Comparison of ENCODE assay signal across 17 mouse cellular contexts in the genomic region with DNA sequence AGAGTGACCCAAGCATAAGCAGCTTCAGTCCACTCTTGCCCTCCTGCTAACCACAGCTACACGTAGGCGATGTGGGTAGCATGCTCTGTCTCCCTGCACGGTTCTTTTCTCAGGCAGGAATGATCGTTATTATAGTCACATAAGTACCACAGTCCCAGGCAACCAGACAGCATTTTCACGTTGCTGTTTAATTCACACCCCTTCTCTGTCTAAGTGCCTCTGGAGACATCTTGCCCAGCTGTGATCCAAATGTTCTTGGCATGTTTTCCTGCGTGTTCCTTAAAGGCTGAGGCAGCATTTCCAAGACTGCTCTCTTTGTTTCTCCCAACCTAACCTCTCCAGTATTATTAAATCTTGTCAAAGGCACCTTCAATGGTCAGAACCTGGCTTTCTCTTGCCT.
DNase-seq lines count a peak whose midpoint lies in the region; ATAC-seq and TF ChIP-seq lines count a peak whose summit lies in the region.
"Had no signal": no experiment of that assay in that cellular context is flagged by ENCODE, and none has a peak within 500 bp of the region (broad histone marks: within the 10 kb centered on the region; RNA-seq: fewer than 3 reads in every experiment).

No protein-coding gene starts in this region.

- WGBS in intestine, embryonic 14.5 days = 71% methylated on average over 6 of the region's 6 CpGs
- 67% methylated on average over 6 of the region's 6 CpGs for WGBS in intestine, postnatal 0 days
- 75% methylated on average over 6 of the region's 6 CpGs for WGBS in midbrain, embryonic 14.5 days
- 60% methylated on average over 6 of the region's 6 CpGs for WGBS in midbrain, embryonic 15.5 days
- 47% methylated on average over 6 of the region's 6 CpGs for WGBS in embryonic facial prominence, embryonic 15.5 days
- WGBS in forebrain, embryonic 10.5 days = 89% methylated on average over 6 of the region's 6 CpGs

- DNase-seq in heart, adult 11 months = peak; percentile 86
- no peak for DNase-seq in heart, adult 9 months (ENCODE audit: low spot score in 2 of 2)
- DNase-seq in intestine, embryonic 14.5 days (ENCODE audit: low spot score) = no peak
- peak; percentile 27 for DNase-seq in midbrain, embryonic 14.5 days
- no peak for DNase-seq in forebrain, embryonic 10.5 days (ENCODE audit: extremely low spot score, low spot score)
- DNase-seq: B cell, adult 2 months; cerebellum, adult 8-10 months; forebrain, postnatal 0 days; right cerebral cortex, adult 18-20 months; thymus, postnatal 14 days had no signal

- ATAC-seq in intestine, embryonic 14.5 days (replicated peaks; ENCODE audit: low FRiP score, low TSS enrichment, low read depth) = no peak
- no peak for ATAC-seq in intestine, postnatal 0 days
- no peak for ATAC-seq in midbrain, embryonic 14.5 days (ENCODE audit: low FRiP score, low TSS enrichment)
- no peak for ATAC-seq in midbrain, embryonic 15.5 days (replicated peaks)
- ATAC-seq in embryonic facial prominence, embryonic 15.5 days (ENCODE audit: insufficient number of reproducible peaks, low FRiP score, low TSS enrichment, low read depth) = peak; percentile 57; the same call in 1 of the 2 replicates
- ATAC-seq: forebrain, postnatal 0 days had no signal

- no peak for TF ChIP-seq CTCF in intestine, postnatal 0 days (IDR thresholded peaks at IDR 0.05; ENCODE audit: low read depth)

- H3K9me3 ChIP-seq in intestine, embryonic 14.5 days (ENCODE audit: control insufficient read depth, low read length) = no peaks in the 10 kb centered on the region
- H3K9me3 ChIP-seq in intestine, postnatal 0 days (ENCODE audit: control insufficient read depth) = no peaks in the 10 kb centered on the region
- H3K9me3 ChIP-seq in midbrain, embryonic 14.5 days (ENCODE audit: control insufficient read depth, low read length) = no peaks in the 10 kb centered on the region
- no peaks in the 10 kb centered on the region for H3K9me3 ChIP-seq in midbrain, embryonic 15.5 days
- H3K9me3 ChIP-seq in embryonic facial prominence, embryonic 15.5 days (replicated peaks) = no peaks in the 10 kb centered on the region
- no peaks in the 10 kb centered on the region for H3K9me3 ChIP-seq in forebrain, embryonic 10.5 days
- H3K9me3 ChIP-seq: limb, embryonic 13.5 days; lung, embryonic 15.5 days; neural tube, embryonic 12.5 days had no signal

- 0 out of 2 replicates have a peak overlapping the region, but pooled peaks have one; percentile 47 for H3K27ac ChIP-seq in intestine, embryonic 14.5 days (ENCODE audit: low read depth)
- H3K27ac ChIP-seq in intestine, postnatal 0 days (ENCODE audit: low read depth, low read length) = no peak overlapping the region
- no peak overlapping the region for H3K27ac ChIP-seq in midbrain, embryonic 14.5 days (replicated peaks; ENCODE audit: low read depth, low read length)
- no peak overlapping the region for H3K27ac ChIP-seq in midbrain, embryonic 15.5 days
- H3K27ac ChIP-seq in embryonic facial prominence, embryonic 15.5 days (replicated peaks) = no peak overlapping the region; the same call in 1 of the 2 replicates
- H3K27ac ChIP-seq in forebrain, embryonic 10.5 days = no peak overlapping the region
- H3K27ac ChIP-seq: limb, embryonic 13.5 days; liver, embryonic 14.5 days; lung, embryonic 15.5 days; neural tube, embryonic 12.5 days had no signal

- H3K36me3 ChIP-seq in intestine, embryonic 14.5 days (ENCODE audit: control insufficient read depth, insufficient read depth, low read length) = 0 out of 2 replicates have a peak, but pooled peaks cover 4% of the 10 kb centered on the region
- H3K36me3 ChIP-seq in intestine, postnatal 0 days (ENCODE audit: control insufficient read depth, insufficient read depth) = no peaks in the 10 kb centered on the region
- H3K36me3 ChIP-seq in midbrain, embryonic 14.5 days (ENCODE audit: control insufficient read depth, insufficient read depth, low read length) = no peaks in the 10 kb centered on the region
- H3K36me3 ChIP-seq in midbrain, embryonic 15.5 days (replicated peaks) = no peaks in the 10 kb centered on the region
- no peaks in the 10 kb centered on the region for H3K36me3 ChIP-seq in embryonic facial prominence, embryonic 15.5 days
- H3K36me3 ChIP-seq in forebrain, embryonic 10.5 days (replicated peaks) = peaks cover 22% of the 10 kb centered on the region; the same call in 1 of the 2 replicates
- H3K36me3 ChIP-seq: neural tube, embryonic 12.5 days had no signal

- H3K4me1 ChIP-seq in intestine, embryonic 14.5 days (replicated peaks; ENCODE audit: control insufficient read depth, insufficient read depth, low read length) = no peaks in the 10 kb centered on the region; the same call in 1 of the 2 replicates
- no peaks in the 10 kb centered on the region for H3K4me1 ChIP-seq in intestine, postnatal 0 days (replicated peaks; ENCODE audit: control insufficient read depth, insufficient read depth, low read length)
- H3K4me1 ChIP-seq in midbrain, embryonic 14.5 days (ENCODE audit: control insufficient read depth, insufficient read depth, low read length) = no peaks in the 10 kb centered on the region
- H3K4me1 ChIP-seq in midbrain, embryonic 15.5 days = no peaks in the 10 kb centered on the region
- peaks cover 28% of the 10 kb centered on the region for H3K4me1 ChIP-seq in embryonic facial prominence, embryonic 15.5 days
- peaks cover 17% of the 10 kb centered on the region for H3K4me1 ChIP-seq in forebrain, embryonic 10.5 days
- H3K4me1 ChIP-seq: lung, embryonic 15.5 days; neural tube, embryonic 12.5 days had no signal

- H3K9ac ChIP-seq in intestine, embryonic 14.5 days (ENCODE audit: low read length) = no peak overlapping the region
- no peak overlapping the region for H3K9ac ChIP-seq in intestine, postnatal 0 days (ENCODE audit: low read depth, low read length)
- H3K9ac ChIP-seq in midbrain, embryonic 14.5 days (replicated peaks; ENCODE audit: low read length) = no peak overlapping the region
- no peak overlapping the region for H3K9ac ChIP-seq in midbrain, embryonic 15.5 days
- H3K9ac ChIP-seq in embryonic facial prominence, embryonic 15.5 days = no peak overlapping the region
- H3K9ac ChIP-seq: forebrain, postnatal 0 days; limb, embryonic 13.5 days; liver, embryonic 14.5 days; lung, embryonic 15.5 days; neural tube, embryonic 12.5 days had no signal

- H3K4me3 ChIP-seq in intestine, embryonic 14.5 days (ENCODE audit: low read depth, low read length) = no peak overlapping the region
- no peak overlapping the region for H3K4me3 ChIP-seq in intestine, postnatal 0 days (ENCODE audit: low read depth, low read length)
- no peak overlapping the region for H3K4me3 ChIP-seq in midbrain, embryonic 14.5 days (replicated peaks; ENCODE audit: low read depth, low read length)
- H3K4me3 ChIP-seq in midbrain, embryonic 15.5 days = no peak overlapping the region
- no peak overlapping the region for H3K4me3 ChIP-seq in embryonic facial prominence, embryonic 15.5 days (replicated peaks)
- no peak overlapping the region for H3K4me3 ChIP-seq in forebrain, embryonic 10.5 days
- H3K4me3 ChIP-seq: limb, embryonic 13.5 days; lung, embryonic 15.5 days; neural tube, embryonic 12.5 days had no signal

- no peaks in the 10 kb centered on the region for H3K27me3 ChIP-seq in intestine, embryonic 14.5 days (replicated peaks; ENCODE audit: control insufficient read depth, insufficient read depth, low read length)
- H3K27me3 ChIP-seq in intestine, postnatal 0 days (replicated peaks; ENCODE audit: control insufficient read depth, insufficient read depth, low read length) = no peaks in the 10 kb centered on the region
- H3K27me3 ChIP-seq in midbrain, embryonic 14.5 days (ENCODE audit: control insufficient read depth, insufficient read depth, low read length) = no peaks in the 10 kb centered on the region
- no peaks in the 10 kb centered on the region; the same call in 1 of the 2 replicates for H3K27me3 ChIP-seq in midbrain, embryonic 15.5 days (replicated peaks)
- H3K27me3 ChIP-seq in embryonic facial prominence, embryonic 15.5 days = no peaks in the 10 kb centered on the region
- no peaks in the 10 kb centered on the region for H3K27me3 ChIP-seq in forebrain, embryonic 10.5 days (ENCODE audit: poor library complexity, severe bottlenecking)
- H3K27me3 ChIP-seq: lung, embryonic 15.5 days; neural tube, embryonic 12.5 days had no signal

- H3K4me2 ChIP-seq in intestine, embryonic 14.5 days (ENCODE audit: low read length) = no peak overlapping the region
- no peak overlapping the region for H3K4me2 ChIP-seq in intestine, postnatal 0 days (replicated peaks; ENCODE audit: low read depth)
- no peak overlapping the region for H3K4me2 ChIP-seq in midbrain, embryonic 14.5 days (ENCODE audit: low read length)
- no peak overlapping the region for H3K4me2 ChIP-seq in midbrain, embryonic 15.5 days
- H3K4me2 ChIP-seq in embryonic facial prominence, embryonic 15.5 days (replicated peaks) = no peak overlapping the region
- H3K4me2 ChIP-seq: limb, embryonic 13.5 days; lung, embryonic 15.5 days; neural tube, embryonic 12.5 days had no signal

Comparison
In these comparisons a context has a peak if more than half of its experiments do, and no peak if none do; other contexts are left out.
1. DNase-seq: peak in heart, adult 11 months (single experiment) and midbrain, embryonic 14.5 days (single experiment); none in heart, adult 9 months (0 of 2), intestine, embryonic 14.5 days (single experiment) and forebrain, embryonic 10.5 days (single experiment).